Mouse (Mus musculus): ENCODE measurements around the gene Theg. TPM values are rescaled to one million over a fixed set of nuclear protein-coding genes. Genes with fewer than 3 reads are reported as not detected.

Theg gene
- under 1 TPM in 1 of 2 experiments, not detected in 1; 0.55 TPM for total RNA-seq (2021)
- long read RNA-seq, experiment 1, partial matches to known transcripts: 1 of 1 reads
- long read RNA-seq, experiment 1, other reads (novel, unspliced or antisense): 0 of 1 reads
- long read RNA-seq, experiment 2: 0 reads

GRCm38 (mm10) chr10:79587061-79587751 is at the start of gene Theg:
TSS of gene Theg (minus strand) at chr10:79587331.
- no peak for DNase-seq (ENCODE audit: low spot score in 2 of 2)
- intact Hi-C loops (cut with DNase I): no loop called here

GRCm38 (mm10) chr10:79636287-79636686 is 49.2 kb upstream of the Theg start:
- DNase-seq (ENCODE audit: low spot score in 2 of 2): peak in 1 of 2 experiments; percentile 16
- intact Hi-C loops (cut with DNase I): no loop called here

GRCm38 (mm10) chr10:79633006-79633777 is 46.1 kb upstream of the Theg start:
- peak in 1 of 2 experiments; percentile 15 for DNase-seq (ENCODE audit: low spot score in 2 of 2)
- intact Hi-C loops (cut with DNase I): no loop called here

GRCm38 (mm10) chr10:79631432-79631831 is 44.3 kb upstream of the Theg start:
- DNase-seq (ENCODE audit: low spot score in 2 of 2): peak; percentile 63 to 88
- intact Hi-C loops (cut with DNase I): no loop called here

GRCm38 (mm10) chr10:79628377-79628776 is 41.2 kb upstream of the Theg start:
- DNase-seq (ENCODE audit: low spot score in 2 of 2): no peak
- intact Hi-C loops (cut with DNase I): no loop called here

- peak in 1 of 2 experiments; percentile 4 for DNase-seq (ENCODE audit: low spot score in 2 of 2)
- intact Hi-C loops (cut with DNase I): no loop called here
Measured at GRCm38 (mm10) chr10:79626156-79626555, 39.0 kb upstream of the Theg start.

- no peak for DNase-seq (ENCODE audit: low spot score in 2 of 2)
- intact Hi-C loops (cut with DNase I): no loop called here
Measured at GRCm38 (mm10) chr10:79625398-79625797, 38.3 kb upstream of the Theg start.

DNA sequence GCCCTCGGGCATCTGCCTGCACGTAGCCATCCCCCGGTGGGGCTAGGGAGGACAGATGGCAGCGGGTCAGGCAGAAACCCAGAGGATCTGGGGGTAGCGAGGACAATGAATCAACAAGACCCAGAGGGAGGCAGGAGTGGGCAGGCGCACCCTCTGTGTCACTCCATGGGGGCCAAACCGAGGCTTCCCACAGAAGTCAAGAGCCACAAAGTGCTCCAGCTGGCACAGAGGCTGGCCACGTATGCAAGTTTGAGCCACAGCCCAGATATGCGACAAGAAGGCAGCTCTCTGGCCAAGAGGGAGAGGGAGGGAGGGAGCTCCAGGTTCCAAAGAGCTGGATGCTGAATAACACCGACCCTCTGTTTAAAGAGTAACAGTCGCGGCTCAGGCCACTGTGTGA is 36.8 kb upstream of the Theg start:
- intact Hi-C loops (cut with DNase I): no loop called here

GRCm38 (mm10) chr10:79616376-79616775 is 29.2 kb upstream of the Theg start:
- intact Hi-C loops (cut with DNase I): no loop called here
- DNase-seq (ENCODE audit: low spot score in 2 of 2): no peak

More for the DNA sequence above, 36.8 kb upstream of the Theg start:
- DNase-seq (ENCODE audit: low spot score in 2 of 2): peak in 1 of 2 experiments; percentile 4

GRCm38 (mm10) chr10:79615860-79616259 is 28.7 kb upstream of the Theg start:
- intact Hi-C loops (cut with DNase I): no loop called here
- peak in 1 of 2 experiments; percentile 46 for DNase-seq (ENCODE audit: low spot score in 2 of 2)

GRCm38 (mm10) chr10:79614305-79614643 is 27.1 kb upstream of the Theg start:
- intact Hi-C loops (cut with DNase I): no loop called here

GRCm38 (mm10) chr10:79613578-79614304 is 26.6 kb upstream of the Theg start, which contains the start of gene C2cd4c:
TSS of gene C2cd4c (minus strand) at chr10:79614025.
- DNase-seq (ENCODE audit: low spot score in 2 of 2): peak; percentile 63 to 73
- intact Hi-C loops (cut with DNase I): no loop called here

More at GRCm38 (mm10) chr10:79614305-79614643, 27.1 kb upstream of the Theg start:
- no peak for DNase-seq (ENCODE audit: low spot score in 2 of 2)

DNA sequence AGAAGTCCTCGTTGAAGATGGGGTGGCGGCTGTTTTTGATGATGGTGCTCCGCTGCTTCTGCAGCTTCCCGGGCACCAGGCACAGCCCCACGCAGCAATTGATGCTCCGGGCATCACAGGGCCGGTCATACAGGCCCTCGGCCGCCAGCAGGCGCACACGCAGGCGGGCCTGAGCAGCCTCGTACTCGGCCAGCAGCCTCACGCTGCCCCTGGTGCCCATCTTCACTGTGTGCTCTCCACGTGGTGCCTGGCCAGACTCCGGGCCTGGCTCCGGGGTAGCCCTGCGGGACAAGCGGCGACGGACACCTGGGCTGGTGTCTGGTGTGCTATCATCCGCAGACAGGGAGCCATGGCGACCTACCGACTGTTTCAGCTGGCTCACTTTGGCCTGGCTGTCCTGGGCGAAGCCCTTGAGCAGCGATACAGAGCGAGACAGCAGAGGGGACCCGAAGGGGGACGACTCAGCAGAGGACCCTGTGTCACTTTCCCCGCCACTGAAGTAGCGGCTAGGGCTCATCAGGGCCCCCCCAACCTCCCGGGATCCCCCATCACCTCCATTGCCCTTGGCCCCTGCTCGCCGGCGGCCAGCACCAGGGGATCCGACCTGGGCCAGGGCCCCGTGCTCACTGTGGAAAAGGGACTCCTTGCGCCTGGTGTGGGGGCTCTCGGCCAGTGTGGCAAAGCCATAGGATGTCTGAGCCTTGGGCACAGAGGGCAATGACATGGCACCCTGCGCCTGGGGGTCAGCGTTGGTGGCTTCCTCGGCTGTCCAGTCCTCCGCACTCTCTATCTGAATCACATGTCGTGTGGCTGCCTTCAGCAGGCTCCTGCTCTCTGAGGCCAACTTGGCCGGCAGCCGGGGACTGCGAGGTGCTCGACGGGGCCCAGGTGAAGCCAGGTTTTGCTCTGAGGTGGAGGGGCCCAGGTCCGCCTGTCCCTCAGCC is 25.3 kb upstream of the Theg start:
- DNase-seq (ENCODE audit: low spot score in 2 of 2): peak in 1 of 2 experiments; percentile 14
- intact Hi-C loops (cut with DNase I): no loop called here

DNA sequence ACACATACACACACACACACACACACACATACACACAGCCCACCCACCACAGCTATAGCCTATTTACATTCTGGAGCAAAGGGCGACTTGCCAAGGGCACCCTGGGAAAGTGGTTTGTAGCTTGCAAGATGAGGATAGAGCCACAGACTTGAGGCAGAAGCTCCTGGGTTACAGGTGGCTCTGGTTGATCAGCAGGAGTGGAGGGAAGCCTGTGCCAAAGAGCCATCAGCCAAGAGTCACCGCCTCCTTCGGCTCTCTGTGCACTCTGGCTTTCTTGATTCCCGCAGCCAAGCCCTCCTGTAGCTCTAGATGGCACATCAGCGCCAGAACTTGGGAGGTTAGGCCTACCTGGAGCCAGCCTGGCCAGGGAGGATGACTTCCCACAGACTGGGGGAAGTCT is 24.2 kb upstream of the Theg start:
- intact Hi-C loops (cut with DNase I): no loop called here
- no peak for DNase-seq (ENCODE audit: low spot score in 2 of 2)

- intact Hi-C loops (cut with DNase I): no loop called here
- DNase-seq (ENCODE audit: low spot score in 2 of 2): no peak
Measured at GRCm38 (mm10) chr10:79609276-79609675, 22.1 kb upstream of the Theg start.

DNA sequence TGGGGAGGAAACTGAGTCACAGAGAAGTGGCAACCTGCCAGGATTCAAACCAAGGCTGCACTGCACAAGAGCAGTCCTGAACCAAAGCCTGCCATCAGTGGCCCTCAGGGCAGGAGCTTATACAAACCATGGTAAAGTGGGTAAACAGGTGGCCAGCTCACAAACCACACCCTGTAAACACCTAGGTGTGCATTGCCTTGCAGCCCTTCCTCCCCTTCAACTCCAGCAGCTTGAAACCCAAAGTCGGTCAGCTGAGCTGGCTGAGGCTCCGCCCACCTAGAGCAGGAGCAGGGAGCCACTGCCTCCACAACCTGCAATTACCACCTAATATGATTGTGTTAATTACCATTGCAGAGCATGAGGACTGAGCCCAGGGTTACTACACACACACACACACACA is 20.8 kb upstream of the Theg start:
- intact Hi-C loops (cut with DNase I): no loop called here
- no peak for DNase-seq (ENCODE audit: low spot score in 2 of 2)

DNA sequence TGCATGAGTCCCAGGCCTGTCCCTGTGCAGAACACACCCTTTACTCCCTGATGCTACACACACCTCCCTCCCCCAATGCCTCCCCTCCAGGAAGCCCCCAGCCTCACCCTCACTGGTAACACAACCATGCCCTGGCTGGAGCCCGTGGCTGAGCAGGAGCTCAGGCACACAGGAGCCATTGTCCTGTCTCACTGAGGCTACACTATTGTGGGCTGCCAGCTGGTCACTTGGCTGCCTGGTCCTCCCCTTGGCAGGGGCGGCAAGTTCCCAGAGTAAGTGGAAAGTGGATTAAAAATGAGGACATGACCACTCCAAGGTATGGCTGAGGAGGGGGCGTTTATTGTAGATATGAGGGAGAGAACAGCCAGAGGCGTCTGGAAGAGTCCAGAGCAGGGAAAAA is 19.4 kb upstream of the Theg start:
- intact Hi-C loops (cut with DNase I): no loop called here
- DNase-seq (ENCODE audit: low spot score in 2 of 2): no peak

GRCm38 (mm10) chr10:79597936-79598230 is 10.8 kb upstream of the Theg start:
- intact Hi-C loops (cut with DNase I): no loop called here
- no peak for DNase-seq (ENCODE audit: low spot score in 2 of 2)

All from left cerebral cortex, postnatal 14 days (tissue).